Mouse (Mus musculus) left cerebral cortex, postnatal 14 days (tissue): Measurements from ENCODE around the gene Col6a4. TPM values are rescaled to one million over a fixed set of nuclear protein-coding genes. Genes with fewer than 3 reads are reported as not detected.

Source experiments
- DNase-seq, 2 experiments: peaks; one replicate each; pipeline ENCODE4 v3.0.0; 2021 to 2022; ENCODE audit warnings: low spot score in 2 of 2, mixed read lengths in 1 of 2
- intact Hi-C: fragments of 180-260 bp; cut with DNase I; formaldehyde crosslinking; loops from one replicate; pipeline ENCODE4 v1.15.1; 2025
- total RNA-seq, 2 experiments: library from RNA; stranded (reverse); gene quantifications; 2 replicates each; pipeline ENCODE4 v1.2.3; 2021

Gene Col6a4
- total RNA-seq, 2 experiments from 2014 or later = 2.5 to 3.3 TPM

DNA sequence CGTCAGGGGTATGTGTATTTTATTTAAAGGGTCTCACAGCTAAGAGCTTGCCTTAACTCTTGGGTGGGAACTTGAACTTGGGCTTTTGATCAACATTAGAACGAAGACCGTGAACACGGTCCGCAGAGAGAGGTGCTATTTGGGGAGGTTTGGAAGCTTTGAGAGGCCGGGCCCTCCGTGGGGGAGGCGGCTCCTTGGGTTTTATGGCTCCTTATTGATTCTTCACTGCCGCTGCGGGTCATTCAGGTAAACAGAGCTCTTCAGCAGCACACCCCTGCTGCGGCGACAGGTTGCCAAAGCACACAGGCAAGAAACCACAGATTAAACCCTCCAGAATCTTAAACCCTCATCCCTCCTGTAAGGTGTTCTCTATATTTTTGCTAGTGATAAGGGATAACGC lies 119.7 kb downstream of the Col6a4 start:
- DNase-seq = no peak
- intact Hi-C loops = no loop called here

GRCm38 (mm10) chr9:105976314-105976713 lies 120.3 kb downstream of the Col6a4 start:
- intact Hi-C loops = no loop called here
- DNase-seq = no peak

- intact Hi-C loops = no loop called here
These were observed 122.8 kb downstream of the Col6a4 start for GRCm38 (mm10) chr9:105973736-105974135.

GRCm38 (mm10) chr9:105972031-105972430 lies 124.6 kb downstream of the Col6a4 start:
- intact Hi-C loops = no loop called here
- DNase-seq = no peak

More at GRCm38 (mm10) chr9:105973736-105974135, 122.8 kb downstream of the Col6a4 start:
- no peak for DNase-seq

DNA sequence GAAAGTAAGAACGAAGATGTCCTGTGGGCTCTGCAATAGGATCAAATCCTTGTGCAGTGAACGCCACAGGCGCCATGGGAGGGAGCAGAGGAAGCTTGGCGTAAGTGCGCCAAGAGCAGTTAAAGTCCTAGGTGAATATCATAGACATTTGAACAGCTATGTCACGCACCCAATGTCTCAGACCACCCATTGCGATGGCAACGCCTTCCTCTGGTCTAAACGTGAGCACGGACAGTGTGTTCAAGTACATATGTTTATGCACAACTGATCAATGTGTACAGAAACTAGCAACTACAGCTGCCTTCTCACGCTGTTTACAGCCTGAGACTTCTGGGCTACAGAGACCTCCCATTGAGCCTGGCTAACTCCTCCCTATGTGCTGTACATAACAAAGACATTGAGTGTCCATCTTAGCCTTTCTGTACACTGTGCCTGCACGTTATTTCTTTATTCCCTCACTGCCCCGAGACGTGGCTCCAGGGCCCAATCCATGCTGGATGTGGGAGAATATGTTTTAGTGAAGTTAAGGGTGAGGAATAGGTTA lies 125.2 kb downstream of the Col6a4 start:
- no peak for DNase-seq
- intact Hi-C loops = no loop called here

DNA sequence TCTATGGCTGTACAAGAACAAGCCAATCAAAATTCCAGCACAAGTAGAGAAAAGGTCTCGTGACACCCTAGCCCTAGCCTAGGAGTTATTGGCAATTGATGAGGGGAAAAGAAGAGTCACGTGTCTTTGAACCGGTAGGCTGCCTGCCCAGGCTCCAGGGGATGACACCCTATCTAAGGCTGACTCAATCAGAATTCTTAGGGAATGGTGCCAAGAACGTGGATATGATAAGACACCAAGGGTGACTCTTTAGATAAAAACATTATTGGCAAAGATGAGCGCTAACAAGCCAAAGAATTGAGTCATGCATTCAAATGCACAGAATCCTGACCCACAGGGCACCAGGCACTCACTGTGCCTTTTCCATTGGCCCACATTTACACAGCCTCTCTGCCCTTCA lies 125.7 kb downstream of the Col6a4 start:
- intact Hi-C loops = no loop called here
- DNase-seq = no peak

- no peak for DNase-seq
- intact Hi-C loops = no loop called here
These were observed 128.6 kb downstream of the Col6a4 start for GRCm38 (mm10) chr9:105967976-105968375.

DNA sequence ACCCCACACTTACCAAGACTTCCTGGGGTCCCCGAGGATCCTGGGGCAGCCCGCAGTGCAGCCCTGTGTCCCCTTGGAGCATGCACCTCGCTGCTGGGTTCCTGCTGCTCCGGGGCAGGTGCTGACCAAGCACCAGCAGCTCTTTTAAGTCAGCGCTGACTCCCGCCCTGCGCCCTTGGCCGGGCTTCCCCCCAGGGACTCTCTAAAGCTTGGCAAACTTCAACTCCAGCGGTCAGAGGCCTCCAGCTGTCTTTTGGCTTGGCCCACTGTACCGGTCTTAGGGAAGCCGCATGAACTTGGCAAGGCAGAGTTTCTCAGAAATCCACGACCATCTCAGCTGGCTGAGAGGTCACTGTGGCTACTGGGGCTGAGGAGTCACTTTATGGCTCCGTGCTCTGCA lies 136.1 kb downstream of the Col6a4 start, which contains the start of gene Col6a5:
Col6a5 (minus strand) TSS at position 111 of the 400 bp plus-strand sequence.
- intact Hi-C loops = no loop called here
- no peak for DNase-seq

- intact Hi-C loops = no loop called here
- no peak for DNase-seq
These were observed 137.5 kb downstream of the Col6a4 start for GRCm38 (mm10) chr9:105959116-105959515.

GRCm38 (mm10) chr9:105949755-105950154 lies 146.8 kb downstream of the Col6a4 start:
- peak; percentile 24 to 62 for DNase-seq

DNA sequence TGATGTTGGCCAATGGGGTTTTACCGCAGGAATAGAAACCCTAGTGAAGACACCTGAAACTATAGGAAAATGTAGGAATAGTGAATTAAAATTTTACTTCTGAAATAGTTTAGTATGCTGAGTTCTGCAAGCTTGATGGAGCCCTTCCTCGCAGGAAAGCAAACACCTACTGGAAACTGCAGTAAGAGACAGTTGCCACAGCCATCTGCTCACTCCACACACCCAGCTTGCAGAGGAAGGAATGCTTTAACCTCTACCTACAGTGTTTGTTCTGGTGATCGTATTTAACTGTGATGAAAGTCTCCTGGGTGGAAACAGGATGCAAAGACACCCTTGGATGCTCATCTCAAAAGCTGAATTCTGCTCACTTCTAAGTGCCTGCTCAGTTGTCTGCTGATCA lies 149.0 kb downstream of the Col6a4 start:
- peak; percentile 37 to 61 for DNase-seq
- intact Hi-C loops = no loop called here

More at GRCm38 (mm10) chr9:105949755-105950154, 146.8 kb downstream of the Col6a4 start:
- intact Hi-C loops = no loop called here

Other genes starting within 250 kb of the Col6a4 start
- 1 to 10 TPM in 1 of 2 experiments, under 1 TPM in 1; 0.97 to 1.4 TPM for gene Col6a5, start 136.1 kb downstream of the Col6a4 start, total RNA-seq
- 1 to 10 TPM; 4.8 to 5.6 TPM for gene Glyctk, start 61.4 kb upstream of the Col6a4 start, total RNA-seq
- gene Wdr82, start 74.1 kb upstream of the Col6a4 start, total RNA-seq = 100 to 1,000 TPM; 146 to 149 TPM
- 10 to 100 TPM; 16.8 to 19.0 TPM for gene Ppm1m, start 103.0 kb upstream of the Col6a4 start, total RNA-seq
- 10 to 100 TPM; 61.6 to 64.0 TPM for gene Twf2, start 106.3 kb upstream of the Col6a4 start, total RNA-seq
- 1 to 10 TPM; 1.0 to 1.2 TPM for gene Tlr9, start 125.8 kb upstream of the Col6a4 start, total RNA-seq
- 100 to 1,000 TPM; 140 to 154 TPM for gene Alas1, start 151.9 kb upstream of the Col6a4 start, total RNA-seq
- gene Poc1a, start 184.3 kb upstream of the Col6a4 start, total RNA-seq = 10 to 100 TPM; 17.7 to 19.3 TPM